Mouse (Mus musculus) retina, postnatal 1 day (tissue): ENCODE data around the gene Afap1l2.

Experiments
- DNase-seq: peaks from one replicate; pipeline ENCODE4 v3.0.0-alpha.2; 2012

Gene Afap1l2

DNA sequence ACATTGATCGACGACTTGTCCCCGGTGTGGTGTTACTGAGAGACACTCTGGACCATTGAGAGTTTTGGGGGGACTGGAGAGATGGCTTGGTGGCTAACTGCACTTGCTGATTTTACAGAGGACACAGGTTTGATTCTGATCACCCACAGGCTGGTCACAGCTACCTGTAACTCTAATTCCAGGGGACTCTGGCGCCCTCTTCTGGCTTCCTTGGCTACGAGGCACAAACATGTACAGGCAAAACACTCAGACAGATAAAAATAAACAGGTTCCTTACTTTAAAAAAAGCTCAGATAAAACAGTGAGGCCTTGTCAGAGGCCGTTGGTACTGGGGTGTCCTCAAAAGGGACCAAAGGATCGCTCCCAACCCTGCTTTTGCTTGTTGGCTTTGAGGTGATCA is 72.3 kb downstream of the Afap1l2 start:
- DNase-seq: no peak

GRCm38 (mm10) chr19:56935111-56935510 is 72.9 kb downstream of the Afap1l2 start:
- no peak for DNase-seq

- DNase-seq: no peak
Observed at GRCm38 (mm10) chr19:56933800-56934199, 74.2 kb downstream of the Afap1l2 start.

GRCm38 (mm10) chr19:56930029-56930428 is 78.0 kb downstream of the Afap1l2 start:
- no peak for DNase-seq

- no peak for DNase-seq
Observed at GRCm38 (mm10) chr19:56929392-56929791, 78.6 kb downstream of the Afap1l2 start.

GRCm38 (mm10) chr19:56921744-56922143 is 86.3 kb downstream of the Afap1l2 start:
- DNase-seq: no peak

- DNase-seq: no peak
Observed at GRCm38 (mm10) chr19:56920232-56920631, 87.8 kb downstream of the Afap1l2 start.

DNA sequence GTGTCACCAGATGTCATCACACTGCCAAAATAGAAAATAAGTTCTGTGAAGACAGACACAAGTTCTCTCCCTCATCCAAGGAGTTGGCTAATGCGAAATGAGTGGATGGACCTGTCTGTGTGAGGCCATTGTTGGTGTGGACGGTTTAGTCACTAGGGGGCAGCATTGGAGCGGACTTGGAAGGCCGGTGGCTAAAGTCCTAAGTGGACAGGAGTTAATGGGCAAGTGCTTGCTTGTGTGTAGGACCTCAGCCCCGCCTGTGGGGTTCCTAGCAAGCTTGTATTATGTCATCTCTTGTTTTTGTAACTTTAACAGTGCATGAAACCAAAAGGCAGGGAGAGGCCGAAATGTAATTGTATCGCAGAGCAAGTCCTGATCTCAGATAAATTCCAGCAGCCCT is 88.4 kb downstream of the Afap1l2 start:
- DNase-seq: peak; percentile 90

DNA sequence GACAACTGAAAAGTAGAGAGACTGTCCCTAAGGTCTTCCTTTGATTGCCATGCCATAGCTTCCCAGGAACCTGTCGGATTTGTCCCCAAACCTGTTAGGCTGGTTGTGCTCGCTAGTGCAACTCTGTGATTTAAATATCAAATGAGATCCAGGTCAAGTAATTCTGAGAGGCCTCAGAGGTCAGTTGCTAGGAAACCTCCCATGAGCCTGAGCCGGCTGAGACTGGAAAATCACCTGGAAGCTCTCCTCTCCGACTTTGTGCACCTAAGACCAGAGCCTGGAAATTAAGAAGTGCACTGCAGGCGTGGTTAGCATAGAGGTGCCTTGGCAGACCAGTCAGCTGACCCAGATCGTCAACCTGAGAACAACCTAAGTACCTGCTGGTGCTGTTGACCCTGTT is 92.9 kb downstream of the Afap1l2 start:
- no peak for DNase-seq

DNA sequence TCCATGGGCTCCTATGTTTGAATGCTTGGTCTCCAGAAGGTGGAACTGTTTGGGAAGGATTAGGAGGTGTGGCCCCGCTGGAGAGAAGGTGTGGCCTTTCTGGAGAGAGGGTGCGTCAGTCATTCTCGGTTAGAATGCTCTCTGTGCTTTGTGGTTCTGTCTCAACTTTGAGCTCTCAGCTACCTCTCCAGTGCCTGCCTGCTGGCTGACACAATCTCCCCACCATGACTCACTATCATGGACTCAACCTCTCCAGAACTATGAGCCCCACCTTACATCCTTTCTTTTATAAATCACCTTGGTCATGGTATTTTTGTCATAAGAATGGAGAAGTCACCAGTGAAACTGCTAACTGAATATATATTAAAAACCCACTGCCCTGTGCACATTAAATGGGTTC is 93.4 kb downstream of the Afap1l2 start:
- no peak for DNase-seq

GRCm38 (mm10) chr19:56913761-56914160 is 94.3 kb downstream of the Afap1l2 start:
- DNase-seq: no peak

GRCm38 (mm10) chr19:56910561-56910960 is 97.5 kb downstream of the Afap1l2 start:
- DNase-seq: no peak

GRCm38 (mm10) chr19:56908472-56909270 is 99.4 kb downstream of the Afap1l2 start:
- DNase-seq: peak; percentile 76

- no peak for DNase-seq
Observed at GRCm38 (mm10) chr19:56907850-56908249, 100.2 kb downstream of the Afap1l2 start.

- no peak for DNase-seq
Observed at GRCm38 (mm10) chr19:56905395-56905794, 102.6 kb downstream of the Afap1l2 start.

GRCm38 (mm10) chr19:56904095-56904494 is 103.9 kb downstream of the Afap1l2 start:
- no peak for DNase-seq

- DNase-seq: no peak
Observed at GRCm38 (mm10) chr19:56897654-56898053, 110.4 kb downstream of the Afap1l2 start.

DNA sequence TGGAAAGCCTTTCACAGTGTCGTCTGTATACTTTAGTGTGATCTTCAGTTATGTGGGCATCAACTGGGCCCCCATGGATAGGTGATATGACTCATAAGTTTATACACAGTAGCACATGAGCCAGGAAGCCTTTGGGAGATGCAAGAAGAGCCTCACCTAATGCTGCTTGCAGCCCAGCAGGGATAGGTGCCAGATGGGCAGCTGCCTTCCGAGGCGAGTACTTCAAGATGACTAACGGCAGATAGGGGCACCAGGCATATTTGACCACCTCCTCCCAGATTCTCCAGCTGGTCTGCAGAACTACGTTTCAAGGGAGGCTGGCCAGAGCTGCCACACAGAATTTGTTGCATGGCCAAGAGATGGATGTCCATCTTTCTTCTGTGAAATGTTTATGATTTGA is 114.7 kb downstream of the Afap1l2 start:
- no peak for DNase-seq

GRCm38 (mm10) chr19:56892586-56892985 is 115.4 kb downstream of the Afap1l2 start:
- peak; percentile 64 for DNase-seq

- peak; percentile 55 for DNase-seq
Observed at GRCm38 (mm10) chr19:56891438-56891837, 116.6 kb downstream of the Afap1l2 start.

- peak; percentile 71 for DNase-seq
Observed at GRCm38 (mm10) chr19:56888654-56889053, 119.4 kb downstream of the Afap1l2 start.

- no peak for DNase-seq
Observed at GRCm38 (mm10) chr19:56887879-56888278, 120.1 kb downstream of the Afap1l2 start.

GRCm38 (mm10) chr19:56877364-56877763 is 130.7 kb downstream of the Afap1l2 start:
- DNase-seq: no peak

- peak; percentile 27 for DNase-seq
Observed at GRCm38 (mm10) chr19:56874601-56875315, 133.3 kb downstream of the Afap1l2 start.
